Mouse (Mus musculus) brown adipose tissue, adult 24 weeks (tissue): Measurements from ENCODE around the gene Sdhaf3. TPM values are rescaled to one million over a fixed set of nuclear protein-coding genes. Genes with fewer than 3 reads are reported as not detected.
"Not testable (repeated sequence)": the region's sequence is repeated elsewhere in the genome, so short reads cannot be mapped to it uniquely, and the experiment has no call there.

Experiments used
- H3K27ac ChIP-seq: fragments of 200-500 bp; replicated peaks from 2 replicates; pipeline ENCODE4 v1.5.1; 2012; ENCODE audit warnings: low read depth, mild to moderate bottlenecking, low read length
- H3K4me1 ChIP-seq: fragments of 200-500 bp; 2 replicates; pipeline ENCODE4 v1.6.1; 2012; ENCODE audit warnings: low read length, mixed read lengths; ENCODE audit not compliant: control insufficient read depth, insufficient read depth, insufficient read length
- H3K4me3 ChIP-seq: fragments of 200-500 bp; 2 replicates; pipeline ENCODE4 v1.5.1; 2012; ENCODE audit warnings: low read depth, mild to moderate bottlenecking, low read length, moderate library complexity; ENCODE audit not compliant: insufficient read depth
- polyA plus RNA-seq: library from polyadenylated mRNA; stranded (reverse); fragments of >200 nt; gene quantifications from 2 replicates; pipeline ENCODE4 v1.2.4, GENCODE M21; 2012; ENCODE audit not compliant: missing spikeins, insufficient read depth, insufficient read length

Sdhaf3 gene
- polyA plus RNA-seq, result 9.9 and 12.8 TPM in 2 replicates

DNA sequence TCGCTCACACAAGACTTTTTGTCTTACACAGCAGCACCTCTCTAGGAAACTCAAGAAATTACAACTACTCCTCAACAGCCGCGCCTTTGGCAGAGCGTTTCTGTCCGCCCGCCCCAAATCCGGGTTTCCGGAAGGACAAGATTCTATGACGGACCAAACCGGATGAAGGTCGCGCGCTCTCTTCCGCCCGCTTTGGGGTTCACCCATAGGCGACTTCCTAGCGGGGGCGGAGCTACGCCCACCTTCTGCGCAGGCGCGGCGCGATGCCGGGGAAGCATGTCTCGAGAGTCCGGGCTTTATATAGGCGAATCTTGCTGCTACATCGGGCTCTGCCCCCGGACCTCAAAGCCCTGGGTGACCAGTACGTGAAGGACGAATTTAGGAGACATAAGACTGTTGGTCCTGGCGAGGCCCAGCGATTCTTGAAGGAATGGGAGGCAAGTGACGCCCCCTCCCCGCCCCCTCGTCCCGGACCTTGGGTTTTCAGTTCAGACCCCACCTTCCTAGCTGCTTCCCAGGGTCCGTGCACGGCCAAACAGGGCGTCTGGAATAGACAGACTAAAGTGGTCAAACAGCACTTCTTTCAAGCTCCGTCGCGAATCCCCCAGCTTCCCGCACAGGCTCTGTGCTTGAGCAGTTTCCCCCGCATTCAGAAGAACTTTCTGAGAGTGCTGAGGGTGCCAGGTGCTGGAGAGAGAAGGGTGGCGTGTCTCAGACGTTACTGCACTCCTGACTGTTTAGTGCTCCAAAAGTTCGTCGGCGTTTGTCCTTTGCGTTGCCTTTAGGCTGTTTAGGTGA, at the start of gene Sdhaf3:
TSS of gene Sdhaf3 (plus strand) at position 241 of the 798 bp plus-strand sequence.
- H3K27ac ChIP-seq, result peak within 1 kb of the TSS; percentile 48
- H3K4me3 ChIP-seq, result peak within 1 kb of the TSS; percentile 91
- peaks cover 2% of the 10 kb centered on the region; the same call in 1 of the 2 replicates for H3K4me1 ChIP-seq

DNA sequence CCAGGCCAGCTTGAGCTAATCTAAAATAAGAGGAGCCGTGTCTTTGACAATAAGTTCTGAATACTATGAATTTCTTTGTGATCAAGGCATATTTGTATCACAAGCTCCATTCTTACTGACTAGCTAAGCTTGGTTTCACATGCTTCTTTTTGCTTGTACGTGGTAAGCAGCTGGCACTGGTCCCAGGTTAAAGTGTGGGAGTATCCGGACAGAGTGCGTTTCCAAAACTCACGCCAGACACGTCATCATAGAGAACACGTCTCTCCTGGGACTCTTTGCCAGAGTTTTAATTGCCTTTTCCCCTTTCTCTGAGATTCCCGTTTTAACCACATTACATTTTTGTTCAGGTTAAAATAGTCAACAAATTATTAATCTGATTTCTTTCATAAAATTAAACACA, 46.2 kb upstream of the Sdhaf3 start:
- peak overlapping the region; percentile 72 for H3K27ac ChIP-seq

DNA sequence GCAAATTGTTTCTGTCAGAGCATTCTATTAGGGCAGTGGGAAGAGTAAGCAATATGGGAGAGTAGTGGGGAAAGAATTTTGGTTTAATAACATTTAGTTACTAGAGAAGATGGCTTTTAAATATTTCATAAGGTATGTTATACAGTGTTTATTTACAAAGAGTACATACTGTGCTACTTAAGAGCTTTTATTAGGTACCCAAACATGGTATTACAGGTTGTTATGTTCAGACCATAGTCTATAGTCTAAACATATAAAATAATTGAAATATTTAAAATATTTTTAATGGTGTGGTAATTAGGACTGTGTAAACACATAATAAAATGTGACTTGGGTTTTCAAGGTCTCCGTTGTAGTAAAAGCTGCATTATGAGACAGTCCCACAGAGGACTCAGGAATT, 41.5 kb upstream of the Sdhaf3 start:
- H3K27ac ChIP-seq, result no peak overlapping the region
- no peak overlapping the region for H3K4me3 ChIP-seq
- H3K4me1 ChIP-seq, result no peaks in the 10 kb centered on the region

More for the DNA sequence above, 46.2 kb upstream of the Sdhaf3 start:
- H3K4me1 ChIP-seq, result 0 out of 2 replicates have a peak, but pooled peaks cover 3% of the 10 kb centered on the region
- no peak overlapping the region for H3K4me3 ChIP-seq

DNA sequence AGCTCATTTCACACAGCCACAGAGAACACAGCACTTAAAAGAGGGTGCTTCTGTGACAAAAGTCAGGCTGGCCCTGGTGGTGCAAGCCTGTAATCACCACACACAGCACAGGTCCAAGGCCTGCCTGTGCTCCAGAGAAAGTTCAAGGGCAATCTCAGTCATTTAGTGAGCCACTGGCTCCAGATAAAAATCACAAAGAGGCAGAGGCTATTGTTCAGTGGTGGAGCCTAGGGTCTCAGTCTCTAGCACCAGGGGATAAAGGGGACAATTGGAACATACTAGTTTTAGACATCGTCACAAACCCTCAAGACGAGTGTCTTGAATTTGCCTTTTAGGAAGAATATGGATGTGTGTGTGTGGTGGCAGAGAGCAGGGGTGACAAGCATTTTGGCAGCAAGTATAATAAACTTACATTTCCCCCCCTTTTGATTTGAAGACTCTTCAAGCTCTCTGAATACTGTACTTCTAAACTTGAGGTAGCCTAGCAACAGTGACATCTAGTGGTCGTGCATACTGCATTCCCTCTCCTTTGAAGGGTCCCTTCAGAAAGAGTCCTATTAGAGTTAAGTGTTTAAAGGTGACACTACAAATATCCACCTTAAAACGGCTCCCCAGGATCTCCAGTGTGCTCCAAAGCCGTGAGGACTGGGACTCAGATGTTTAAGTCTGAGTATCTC, 40.8 kb upstream of the Sdhaf3 start:
- Histone ChIP-seq H3K27ac (no peak overlapping the region), H3K4me1 (no peaks in the 10 kb centered on the region), H3K4me3 (no peak overlapping the region)

DNA sequence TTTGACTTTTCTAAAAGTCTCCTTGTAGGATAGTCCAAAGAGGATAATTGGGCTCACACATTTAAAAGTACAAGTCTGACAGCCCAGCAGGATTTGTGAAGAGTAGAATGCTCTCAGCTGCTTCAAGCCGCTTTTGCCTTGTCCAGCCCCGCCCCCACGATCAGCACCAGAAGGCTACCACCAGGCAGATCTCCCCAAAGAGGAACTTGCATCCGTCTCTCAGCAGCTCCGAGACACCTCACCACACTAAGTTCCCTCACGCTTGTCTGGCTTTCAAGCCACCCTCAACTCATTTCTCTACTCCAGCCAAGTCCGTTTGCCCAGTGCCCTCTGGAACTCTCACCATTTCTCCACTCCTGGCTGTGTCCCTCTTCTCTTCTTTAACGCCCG, 40.3 kb upstream of the Sdhaf3 start:
- no peak overlapping the region for H3K27ac ChIP-seq
- no peaks in the 10 kb centered on the region for H3K4me1 ChIP-seq
- H3K4me3 ChIP-seq, result no peak overlapping the region

DNA sequence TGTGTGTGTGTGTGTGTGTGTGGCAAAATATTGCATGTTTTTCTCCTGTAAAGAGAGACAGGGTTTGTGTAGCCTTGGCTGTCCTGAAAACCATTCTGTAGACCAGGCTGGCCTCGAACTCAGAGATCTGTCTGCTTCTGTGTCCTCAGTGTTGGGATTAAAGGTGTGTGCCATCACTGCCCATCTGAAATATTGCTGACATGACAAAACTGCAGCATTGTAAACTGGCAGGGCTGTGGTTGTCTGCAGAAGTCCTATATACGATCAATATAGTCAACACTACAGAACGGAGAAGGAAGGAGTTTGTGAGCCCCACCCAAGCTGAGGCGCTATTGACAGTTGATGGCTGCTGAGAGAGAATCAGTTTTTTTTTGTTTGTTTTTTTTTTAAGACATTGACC, 38.5 kb upstream of the Sdhaf3 start:
- Histone ChIP-seq H3K27ac (no peak overlapping the region), H3K4me3 (no peak overlapping the region), H3K4me1 (no peaks in the 10 kb centered on the region)

DNA sequence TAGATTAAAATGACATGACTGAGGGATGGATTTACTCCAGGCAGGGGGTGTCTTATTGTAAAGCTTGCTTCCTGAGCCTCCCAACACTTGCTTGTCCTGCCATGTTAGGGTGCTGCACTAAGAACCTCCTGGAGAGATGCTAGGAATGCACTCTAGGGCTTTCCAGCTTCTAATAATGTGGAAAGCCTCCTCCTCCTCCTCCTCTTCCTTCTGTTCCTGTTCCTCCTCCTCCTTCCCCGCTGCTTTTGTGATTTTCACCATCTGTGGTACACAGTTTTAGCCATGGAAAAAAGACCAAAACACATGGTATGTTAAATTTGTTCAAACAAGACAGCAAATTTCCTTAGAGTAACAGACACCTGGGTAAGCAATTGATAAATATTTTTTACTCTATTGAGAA, 30.5 kb upstream of the Sdhaf3 start:
- no peak overlapping the region for H3K27ac ChIP-seq
- no peaks in the 10 kb centered on the region for H3K4me1 ChIP-seq
- H3K4me3 ChIP-seq, result no peak overlapping the region

DNA sequence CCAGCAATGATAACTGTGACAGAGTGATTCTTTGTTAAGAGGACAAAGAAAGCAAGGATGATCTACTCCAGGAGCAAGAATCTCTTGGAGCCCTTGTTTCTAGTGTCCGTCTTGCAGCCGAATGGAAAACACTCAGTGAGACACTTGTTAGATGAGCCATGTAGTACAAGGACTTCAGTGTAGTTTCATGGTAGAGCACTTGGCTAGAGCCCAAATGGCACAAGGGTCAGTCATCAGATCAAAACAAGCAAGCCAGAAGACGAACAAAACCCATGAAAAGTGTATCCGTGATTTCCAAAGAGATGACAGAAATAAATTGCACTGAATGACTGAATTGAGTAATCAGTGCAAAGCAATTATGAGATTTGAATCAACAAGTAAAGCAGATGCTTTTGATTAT, 25.0 kb upstream of the Sdhaf3 start:
- Histone ChIP-seq H3K4me3 (no peak overlapping the region), H3K27ac (no peak overlapping the region), H3K4me1 (no peaks in the 10 kb centered on the region)

DNA sequence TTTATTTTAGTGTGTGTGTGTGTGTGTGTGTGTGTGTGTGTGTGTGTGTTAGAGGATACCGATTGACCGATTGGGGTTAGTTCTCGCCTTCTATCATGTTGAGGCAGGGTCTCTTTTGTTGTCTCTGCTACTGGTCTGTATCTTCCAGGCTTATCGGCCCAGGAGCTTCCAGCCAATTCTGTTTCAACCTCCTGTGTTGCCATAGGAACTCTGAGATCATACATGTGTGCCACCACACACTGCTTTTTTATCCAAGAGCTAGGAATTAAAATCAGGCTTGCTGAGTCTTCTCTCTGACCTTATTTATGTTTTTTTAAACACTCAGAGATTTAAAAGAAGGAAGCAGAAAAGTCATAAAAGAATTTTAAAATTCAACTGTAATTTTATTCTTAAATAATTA, 24.3 kb upstream of the Sdhaf3 start:
- H3K4me1 ChIP-seq, result no peaks in the 10 kb centered on the region
- no peak overlapping the region for H3K4me3 ChIP-seq

DNA sequence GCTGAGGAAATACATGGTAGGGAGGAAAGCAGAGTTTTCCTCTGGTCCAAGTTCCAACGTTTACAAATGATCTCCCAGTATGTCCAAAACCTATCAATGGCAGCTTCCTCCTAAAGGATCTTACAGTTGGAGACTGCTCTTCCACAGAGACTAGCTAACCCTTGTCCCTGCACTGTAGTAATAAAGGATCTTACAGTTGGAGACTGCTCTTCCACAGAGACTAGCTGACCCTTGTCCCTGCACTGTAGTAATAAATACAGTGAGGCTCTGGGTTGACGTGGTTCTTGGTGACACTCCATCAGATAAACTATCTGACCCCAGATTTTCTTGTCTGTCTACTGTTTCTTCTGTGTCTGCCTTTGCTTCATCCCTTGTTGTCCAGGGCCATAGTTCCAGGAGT, 15.0 kb upstream of the Sdhaf3 start:
- Histone ChIP-seq H3K4me3 (no peak overlapping the region), H3K27ac (no peak overlapping the region), H3K4me1 (no peaks in the 10 kb centered on the region)

More for the DNA sequence above, 24.3 kb upstream of the Sdhaf3 start:
- H3K27ac ChIP-seq, result no peak overlapping the region

DNA sequence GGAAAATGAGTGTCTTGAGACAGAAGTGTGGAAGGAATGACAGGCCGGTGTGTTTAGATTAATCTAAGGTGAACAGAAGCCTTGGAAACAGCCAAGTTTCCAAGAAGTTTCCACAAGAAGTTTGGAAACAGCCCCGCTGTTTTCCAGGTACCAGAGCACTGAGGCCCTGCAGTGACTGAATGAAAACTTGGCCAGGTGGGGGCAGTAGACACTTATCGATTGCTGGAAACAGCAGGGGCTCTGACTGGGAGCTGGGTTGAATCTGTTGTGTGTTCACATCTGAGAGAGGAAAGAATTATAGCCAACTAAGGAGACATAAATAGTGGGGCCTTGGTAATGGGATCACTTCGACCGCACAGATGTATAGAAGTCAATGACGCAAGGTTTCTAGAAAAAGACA, 13.0 kb upstream of the Sdhaf3 start:
- H3K4me3 ChIP-seq, result no peak overlapping the region
- no peaks in the 10 kb centered on the region for H3K4me1 ChIP-seq
- H3K27ac ChIP-seq, result no peak overlapping the region

DNA sequence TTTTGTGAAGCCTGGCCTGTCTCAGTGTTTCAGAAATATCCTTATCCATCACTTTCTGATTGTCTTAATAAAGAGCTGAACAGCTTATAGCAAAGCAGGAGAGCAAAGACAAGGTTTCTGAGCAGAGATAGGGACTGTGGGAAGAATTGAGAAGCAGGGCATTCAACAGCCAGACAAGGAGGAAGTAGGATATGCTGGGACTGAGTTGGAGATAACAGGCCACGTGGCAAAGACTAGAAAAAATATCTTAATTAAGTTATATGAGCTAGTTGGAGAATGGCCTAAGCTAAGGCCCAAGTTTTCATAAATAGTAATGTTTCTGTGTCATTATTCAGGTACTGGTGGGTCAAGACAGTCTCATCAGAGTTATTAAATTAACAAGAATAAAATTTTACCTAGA, 8.2 kb upstream of the Sdhaf3 start:
- Histone ChIP-seq H3K4me3 (no peak overlapping the region), H3K27ac (no peak overlapping the region), H3K4me1 (no peaks in the 10 kb centered on the region)

DNA sequence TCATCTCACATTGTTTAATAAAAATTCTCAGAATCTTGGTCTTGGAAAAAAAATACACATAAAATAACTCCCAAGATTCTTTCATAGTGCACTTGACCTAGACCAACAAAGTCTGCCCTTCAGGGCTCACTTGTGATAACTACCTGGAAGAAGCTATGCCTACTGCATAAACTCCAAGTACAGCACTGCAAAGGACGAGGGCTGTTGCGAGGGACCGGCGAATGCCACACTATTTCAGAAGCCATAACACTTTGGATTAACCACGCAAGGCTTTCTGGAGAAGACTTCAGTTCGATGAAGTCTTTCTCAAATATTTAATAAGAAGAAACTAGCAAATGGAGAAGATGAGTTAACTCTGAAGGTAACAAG, 425 bp upstream of the Sdhaf3 start:
- Histone ChIP-seq H3K27ac (peak overlapping the region; percentile 38; the same call in 1 of the 2 replicates), H3K4me3 (peak overlapping the region; percentile 91), H3K4me1 (peaks cover 2% of the 10 kb centered on the region; the same call in 1 of the 2 replicates)

DNA sequence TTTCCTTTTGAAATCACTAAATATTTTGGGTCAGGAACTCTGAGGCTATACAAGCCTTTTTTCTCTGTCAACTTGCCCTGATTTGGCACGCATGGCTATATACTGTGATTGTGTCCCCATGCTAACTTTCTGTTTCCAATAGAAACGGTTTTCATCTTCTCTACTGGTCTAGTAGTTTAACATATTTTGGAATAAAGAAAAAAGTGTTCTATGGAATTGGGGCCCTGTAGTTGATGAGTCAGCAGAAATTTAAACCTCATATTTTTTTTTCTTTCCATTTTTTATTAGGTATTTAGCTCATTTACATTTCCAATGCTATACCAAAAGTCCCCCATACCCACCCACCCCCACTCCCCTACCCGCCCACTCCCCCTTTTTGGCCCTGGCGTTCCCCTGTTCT, 3.4 kb downstream of the Sdhaf3 start:
- H3K4me3 ChIP-seq, H3K27ac ChIP-seq, H3K4me1 ChIP-seq: not testable (repeated sequence)

DNA sequence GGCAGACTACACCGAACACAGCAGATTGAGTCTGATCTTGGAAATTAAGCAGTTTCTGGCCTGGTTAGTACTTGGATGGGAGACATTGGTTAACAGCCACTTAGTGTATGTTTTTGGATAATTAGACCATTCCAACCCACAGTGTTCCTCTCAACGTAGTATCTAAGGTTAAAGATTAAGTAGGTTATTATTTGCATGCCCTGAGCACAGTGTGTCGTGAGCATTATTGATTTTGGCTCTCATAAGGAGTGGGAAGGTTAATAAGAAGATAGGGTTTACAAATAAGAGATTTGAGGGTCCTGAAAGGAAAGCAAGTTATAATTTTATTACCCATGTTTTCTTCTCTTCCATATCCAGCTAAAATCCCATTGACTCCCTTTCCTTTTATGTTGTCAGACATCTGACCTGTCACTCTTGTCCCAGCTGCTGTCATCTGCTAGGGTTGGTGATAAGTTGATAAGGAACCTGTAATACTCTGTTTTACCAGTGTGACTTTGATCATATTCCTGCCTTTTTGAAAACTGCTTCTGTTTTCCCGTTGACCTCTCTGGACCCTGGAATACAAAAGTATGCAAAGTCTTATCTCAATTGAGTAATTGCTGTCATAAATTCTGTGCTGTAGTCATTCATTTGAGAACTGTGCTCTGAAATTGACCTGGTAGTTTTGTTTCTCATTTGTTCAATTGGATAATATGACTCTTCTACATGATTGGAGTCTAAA, 41.6 kb downstream of the Sdhaf3 start:
- H3K4me1 ChIP-seq, result no peaks in the 10 kb centered on the region
- H3K27ac ChIP-seq, result no peak overlapping the region
- H3K4me3 ChIP-seq, result no peak overlapping the region
